Mouse (Mus musculus): ENCODE data around the gene Tcam1. TPM values are rescaled to one million over a fixed set of nuclear protein-coding genes. Genes with fewer than 3 reads are reported as not detected.
"Not testable (repeated sequence)": the region's sequence is repeated elsewhere in the genome, so short reads cannot be mapped to it uniquely, and the experiment has no call there.

Gene Tcam1
- polyA plus RNA-seq (2015; fragmentation: Nextera tagmentation; extraction: Ambion mirVana): 0.31 and 0.33 TPM in 2 replicates

- no peaks in the 10 kb centered on the region for H3K36me3 ChIP-seq
- peak within 1 kb of the TSS; percentile 57 for H3K4me2 ChIP-seq (replicated peaks)
- peak; percentile 36 for ATAC-seq
- H3K4me3 ChIP-seq (replicated peaks): peak within 1 kb of the TSS; percentile 16; the same call in 1 of the 2 replicates
- 6% methylated on average over 25 of the region's 25 CpGs for WGBS
- peaks cover 17% of the 10 kb centered on the region for H3K4me1 ChIP-seq (replicated peaks)
- H3K9ac ChIP-seq: no peak within 1 kb of the TSS; the same call in 1 of the 2 replicates
- no peaks in the 10 kb centered on the region for H3K9me3 ChIP-seq
- H3K27ac ChIP-seq: no peak within 1 kb of the TSS; the same call in 1 of the 2 replicates
- no peaks in the 10 kb centered on the region for H3K27me3 ChIP-seq (replicated peaks)
These were observed at the start of gene Tcam1 for GRCm38 (mm10) chr11:106276454-106276853. Gene Tcam1 (plus strand): TSS chr11:106276672.

GRCm38 (mm10) chr11:106233978-106234377 is 42.5 kb upstream of the Tcam1 start:
- H3K4me1 ChIP-seq (replicated peaks); H3K9ac ChIP-seq; ATAC-seq; H3K9me3 ChIP-seq; H3K4me2 ChIP-seq (replicated peaks); H3K27ac ChIP-seq; H3K27me3 ChIP-seq (replicated peaks); H3K4me3 ChIP-seq (replicated peaks): not testable (repeated sequence)
- 75% methylated on average over 8 of the region's 8 CpGs for WGBS
- peaks cover 15% of the 10 kb centered on the region for H3K36me3 ChIP-seq

- Histone ChIP-seq H3K36me3 (peaks cover 76% of the 10 kb centered on the region), H3K9me3 (no peaks in the 10 kb centered on the region), H3K4me2 (replicated peaks) (no peak overlapping the region), H3K4me3 (replicated peaks) (no peak overlapping the region), H3K4me1 (replicated peaks) (no peaks in the 10 kb centered on the region), H3K9ac (no peak overlapping the region), H3K27me3 (replicated peaks) (no peaks in the 10 kb centered on the region), H3K27ac (no peak overlapping the region)
- 93% methylated on average over 1 of the region's 1 CpGs for WGBS
- no peak for ATAC-seq
These were observed 29.6 kb upstream of the Tcam1 start for GRCm38 (mm10) chr11:106246834-106247233.

- Histone ChIP-seq H3K4me2 (replicated peaks) (no peak overlapping the region), H3K9me3 (no peaks in the 10 kb centered on the region), H3K4me1 (replicated peaks) (no peaks in the 10 kb centered on the region), H3K9ac (no peak overlapping the region), H3K4me3 (replicated peaks) (no peak overlapping the region), H3K36me3 (peaks cover 73% of the 10 kb centered on the region), H3K27ac (no peak overlapping the region), H3K27me3 (replicated peaks) (no peaks in the 10 kb centered on the region)
- WGBS: 81% methylated on average over 7 of the region's 7 CpGs
- no peak for ATAC-seq
These were observed 27.1 kb upstream of the Tcam1 start for GRCm38 (mm10) chr11:106249326-106249725.

GRCm38 (mm10) chr11:106254767-106255166 is 21.7 kb upstream of the Tcam1 start:
- Histone ChIP-seq H3K9ac (peak overlapping the region; percentile 66), H3K27me3 (replicated peaks) (no peaks in the 10 kb centered on the region), H3K36me3 (peaks cover 39% of the 10 kb centered on the region), H3K4me2 (replicated peaks) (peak overlapping the region; percentile 82), H3K4me1 (replicated peaks) (peaks cover 20% of the 10 kb centered on the region), H3K27ac (no peak overlapping the region), H3K4me3 (replicated peaks) (peak overlapping the region; percentile 88), H3K9me3 (no peaks in the 10 kb centered on the region)
- WGBS: 15% methylated on average over 2 of the region's 2 CpGs
- no peak for ATAC-seq

GRCm38 (mm10) chr11:106255174-106255573 is 21.3 kb upstream of the Tcam1 start:
- 2% methylated on average over 22 of the region's 22 CpGs for WGBS
- peaks cover 35% of the 10 kb centered on the region for H3K36me3 ChIP-seq
- ATAC-seq: peak; percentile 5; the same call in 1 of the 2 replicates
- peak overlapping the region; percentile 66 for H3K9ac ChIP-seq
- H3K9me3 ChIP-seq: no peaks in the 10 kb centered on the region
- peak overlapping the region; percentile 41; the same call in 1 of the 2 replicates for H3K27ac ChIP-seq
- H3K4me1 ChIP-seq (replicated peaks): peaks cover 20% of the 10 kb centered on the region
- H3K27me3 ChIP-seq (replicated peaks): no peaks in the 10 kb centered on the region
- H3K4me3 ChIP-seq (replicated peaks): peak overlapping the region; percentile 88
- peak overlapping the region; percentile 82 for H3K4me2 ChIP-seq (replicated peaks)

- peak within 1 kb of the TSS; percentile 82 for H3K4me2 ChIP-seq (replicated peaks)
- ATAC-seq: peak; percentile 99
- H3K9ac ChIP-seq: peak within 1 kb of the TSS; percentile 85
- H3K9me3 ChIP-seq: no peaks in the 10 kb centered on the region
- peaks cover 20% of the 10 kb centered on the region for H3K4me1 ChIP-seq (replicated peaks)
- peak within 1 kb of the TSS; percentile 79 for H3K27ac ChIP-seq
- peaks cover 28% of the 10 kb centered on the region for H3K36me3 ChIP-seq
- H3K4me3 ChIP-seq (replicated peaks): peak within 1 kb of the TSS; percentile 88
- no peaks in the 10 kb centered on the region for H3K27me3 ChIP-seq (replicated peaks)
- under 1% methylated on average over 42 of the region's 42 CpGs for WGBS
These were observed 20.6 kb upstream of the Tcam1 start, which contains the start of the genes Ftsj3 and Psmc5 for GRCm38 (mm10) chr11:106255685-106256451. Gene Ftsj3 (minus strand): TSS chr11:106256079. Gene Psmc5 (plus strand): TSS chr11:106256154.

- ATAC-seq: no peak
- Histone ChIP-seq H3K4me1 (replicated peaks) (peaks cover 20% of the 10 kb centered on the region), H3K4me2 (replicated peaks) (peak overlapping the region; percentile 82), H3K27ac (no peak overlapping the region), H3K9ac (peak overlapping the region; percentile 85; the same call in 1 of the 2 replicates), H3K27me3 (replicated peaks) (no peaks in the 10 kb centered on the region), H3K4me3 (replicated peaks) (peak overlapping the region; percentile 88), H3K9me3 (no peaks in the 10 kb centered on the region), H3K36me3 (peaks cover 29% of the 10 kb centered on the region)
- whole genome bisulfite sequencing: 58% methylated on average over 5 of the region's 5 CpGs
These were observed 19.7 kb upstream of the Tcam1 start for GRCm38 (mm10) chr11:106256775-106257174.

- Histone ChIP-seq H3K4me2 (replicated peaks) (no peak overlapping the region), H3K36me3 (peaks cover 50% of the 10 kb centered on the region), H3K9me3 (no peaks in the 10 kb centered on the region), H3K27ac (no peak overlapping the region), H3K4me1 (replicated peaks) (peaks cover 12% of the 10 kb centered on the region), H3K9ac (no peak overlapping the region), H3K27me3 (replicated peaks) (no peaks in the 10 kb centered on the region), H3K4me3 (replicated peaks) (no peak overlapping the region)
- WGBS: 82% methylated on average over 14 of the region's 14 CpGs
- no peak for ATAC-seq
These were observed 15.5 kb upstream of the Tcam1 start for GRCm38 (mm10) chr11:106260826-106261450.

GRCm38 (mm10) chr11:106263963-106264362 is 12.5 kb upstream of the Tcam1 start:
- no peaks in the 10 kb centered on the region for H3K9me3 ChIP-seq
- no peak for ATAC-seq
- peaks cover 52% of the 10 kb centered on the region for H3K36me3 ChIP-seq
- H3K4me1 ChIP-seq (replicated peaks): peaks cover 18% of the 10 kb centered on the region
- H3K4me2 ChIP-seq (replicated peaks): no peak overlapping the region
- no peak overlapping the region for H3K27ac ChIP-seq
- H3K27me3 ChIP-seq (replicated peaks): no peaks in the 10 kb centered on the region
- H3K9ac ChIP-seq: no peak overlapping the region
- H3K4me3 ChIP-seq (replicated peaks): no peak overlapping the region
- 85% methylated on average over 9 of the region's 9 CpGs for WGBS

- peaks cover 52% of the 10 kb centered on the region for H3K36me3 ChIP-seq
- peaks cover 25% of the 10 kb centered on the region for H3K4me1 ChIP-seq (replicated peaks)
- ATAC-seq: no peak
- no peaks in the 10 kb centered on the region for H3K9me3 ChIP-seq
- no peak overlapping the region for H3K4me3 ChIP-seq (replicated peaks)
- no peak overlapping the region for H3K27ac ChIP-seq
- H3K4me2 ChIP-seq (replicated peaks): no peak overlapping the region
- no peaks in the 10 kb centered on the region for H3K27me3 ChIP-seq (replicated peaks)
- 88% methylated on average over 15 of the region's 15 CpGs for WGBS
- no peak overlapping the region for H3K9ac ChIP-seq
These were observed 11.5 kb upstream of the Tcam1 start for GRCm38 (mm10) chr11:106264988-106265387.

- Histone ChIP-seq H3K36me3 (peaks cover 52% of the 10 kb centered on the region), H3K4me2 (replicated peaks) (no peak overlapping the region), H3K9ac (no peak overlapping the region), H3K9me3 (no peaks in the 10 kb centered on the region), H3K4me3 (replicated peaks) (no peak overlapping the region), H3K27me3 (replicated peaks) (no peaks in the 10 kb centered on the region), H3K27ac (no peak overlapping the region), H3K4me1 (replicated peaks) (peaks cover 31% of the 10 kb centered on the region)
- 92% methylated on average over 4 of the region's 4 CpGs for WGBS
- ATAC-seq: no peak
These were observed 10.9 kb upstream of the Tcam1 start for GRCm38 (mm10) chr11:106265570-106265969.
